ENCODE assay signal across 10 mouse cellular contexts in genomic region chr4:125850300-125850699, GRCm38 (mm10).
DNase-seq lines count a peak whose midpoint lies in the region; ATAC-seq and TF ChIP-seq lines count a peak whose summit lies in the region.
"Had no signal": no experiment of that assay in that cellular context is flagged by ENCODE, and none has a peak within 500 bp of the region (broad histone marks: within the 10 kb centered on the region; RNA-seq: fewer than 3 reads in every experiment).

No protein-coding gene starts in this region.

- intact Hi-C loops in heart, postnatal 36 days (cut with DNase I), result loop anchor here (2.0 to 10.0 kb wide), 2 partner anchors 363 to 585 kb away; no protein-coding TSS in a partner anchor

- peak; percentile 19 for DNase-seq in kidney, adult 11 months
- DNase-seq in Muller cell, postnatal 12 days (ENCODE audit: inconsistent ontology term), result peak; percentile 35
- peak; percentile 10 for DNase-seq in c-Kit-positive CD71-positive TER-119-positive erythroid progenitor cells, embryonic 14.5 days (ENCODE audit: low spot score)
- DNase-seq in heart, postnatal 36 days, result peak; percentile 41 to 58
- DNase-seq in limb, embryonic 14.5 days (ENCODE audit: low spot score), result peak; percentile 26
- peak; percentile 28 for DNase-seq in right cerebral cortex, adult 18-20 months

- H3K36me3 ChIP-seq in kidney, embryonic 16.5 days (ENCODE audit: insufficient read depth, low read length), result no peaks in the 10 kb centered on the region
- no peaks in the 10 kb centered on the region for H3K36me3 ChIP-seq in limb, embryonic 14.5 days (ENCODE audit: control insufficient read depth, insufficient read depth, low read length)
- H3K36me3 ChIP-seq: embryonic facial prominence, embryonic 12.5 days; limb, embryonic 15.5 days had no signal

- no peak overlapping the region for H3K4me2 ChIP-seq in kidney, embryonic 16.5 days (replicated peaks; ENCODE audit: low read depth, low read length)
- no peak overlapping the region for H3K4me2 ChIP-seq in limb, embryonic 14.5 days (replicated peaks; ENCODE audit: low read depth, low read length, severe bottlenecking)
- H3K4me2 ChIP-seq: embryonic facial prominence, embryonic 12.5 days; limb, embryonic 15.5 days had no signal

- no peak for ATAC-seq in kidney, embryonic 16.5 days (ENCODE audit: low FRiP score, low TSS enrichment)
- no peak for ATAC-seq in limb, embryonic 14.5 days (ENCODE audit: low FRiP score, low read depth)
- no peak for ATAC-seq in erythroid progenitor cell, adult 5-6 weeks (replicated peaks; ENCODE audit: low FRiP score, poor library complexity, severe bottlenecking)

- no peaks in the 10 kb centered on the region for H3K4me1 ChIP-seq in kidney, embryonic 16.5 days (ENCODE audit: insufficient read depth, low read length)
- no peaks in the 10 kb centered on the region for H3K4me1 ChIP-seq in limb, embryonic 14.5 days (ENCODE audit: control insufficient read depth, insufficient read depth, low read length)
- H3K4me1 ChIP-seq: embryonic facial prominence, embryonic 12.5 days had no signal

- WGBS in kidney, embryonic 16.5 days, result 21% methylated on average over 4 of the region's 4 CpGs
- WGBS in limb, embryonic 14.5 days, result 7% methylated on average over 4 of the region's 4 CpGs

- H3K9ac ChIP-seq in kidney, embryonic 16.5 days (replicated peaks; ENCODE audit: low read length), result no peak overlapping the region
- H3K9ac ChIP-seq in limb, embryonic 14.5 days (ENCODE audit: low read depth, low read length, severe bottlenecking), result no peak overlapping the region
- H3K9ac ChIP-seq: embryonic facial prominence, embryonic 12.5 days; limb, embryonic 15.5 days had no signal

- H3K27ac ChIP-seq in kidney, embryonic 16.5 days (ENCODE audit: low read length), result no peak overlapping the region
- no peak overlapping the region for H3K27ac ChIP-seq in limb, embryonic 14.5 days (replicated peaks; ENCODE audit: low read depth, low read length)
- H3K27ac ChIP-seq: embryonic facial prominence, embryonic 12.5 days; limb, embryonic 15.5 days had no signal

- no peaks in the 10 kb centered on the region; the same call in 1 of the 2 replicates for H3K9me3 ChIP-seq in kidney, embryonic 16.5 days (ENCODE audit: low read length)
- no peaks in the 10 kb centered on the region for H3K9me3 ChIP-seq in limb, embryonic 14.5 days (ENCODE audit: control insufficient read depth, low read length)
- H3K9me3 ChIP-seq: embryonic facial prominence, embryonic 12.5 days; limb, embryonic 15.5 days had no signal

- H3K27me3 ChIP-seq in kidney, embryonic 16.5 days (ENCODE audit: insufficient read depth, low read length), result peaks cover 3% of the 10 kb centered on the region; the same call in 1 of the 2 replicates
- H3K27me3 ChIP-seq in limb, embryonic 14.5 days (ENCODE audit: control insufficient read depth, insufficient read depth, low read length), result no peaks in the 10 kb centered on the region
- H3K27me3 ChIP-seq: embryonic facial prominence, embryonic 12.5 days; limb, embryonic 15.5 days had no signal

- H3K4me3 ChIP-seq in kidney, embryonic 16.5 days (ENCODE audit: low read length), result no peak overlapping the region
- H3K4me3 ChIP-seq in limb, embryonic 14.5 days (replicated peaks; ENCODE audit: low read length), result no peak overlapping the region
- H3K4me3 ChIP-seq: embryonic facial prominence, embryonic 12.5 days; limb, embryonic 15.5 days had no signal

- no peak for TF ChIP-seq POLR2A in limb, embryonic 14.5 days (IDR thresholded peaks at IDR 0.05; ENCODE audit: borderline replicate concordance, extremely low read depth, insufficient read depth, insufficient read length)
